Mouse (Mus musculus) right cerebral cortex, postnatal 4 days (tissue): Measurements from ENCODE around the gene Serpinb12.
"Not testable (repeated sequence)": the region's sequence is repeated elsewhere in the genome, so short reads cannot be mapped to it uniquely, and the experiment has no call there.

Experiments used
- DNase-seq: peaks from one replicate; pipeline ENCODE4 v3.0.0-alpha.2; 2022

Gene Serpinb12

DNA sequence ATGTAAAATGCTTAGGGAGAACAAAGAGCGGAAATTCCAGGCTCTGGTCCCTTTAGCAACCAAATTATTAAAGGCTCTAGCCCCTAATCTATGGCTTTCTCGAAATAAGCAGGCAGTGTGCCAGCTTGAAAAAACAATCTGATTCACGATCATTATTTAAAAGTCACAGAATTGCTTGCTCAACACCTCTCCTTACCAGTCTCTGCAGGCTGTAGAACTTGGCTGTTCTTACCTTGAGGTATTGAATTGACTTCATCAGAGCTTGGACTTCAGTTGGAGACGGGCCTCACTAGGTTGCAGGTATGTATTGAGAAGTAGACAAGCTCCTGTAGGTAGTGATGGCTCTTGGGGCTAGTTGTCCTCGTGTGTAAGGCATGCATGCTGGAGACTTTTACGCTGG lies at the start of gene Serpinb12:
Gene Serpinb12, plus strand, starts transcription at position 185 of the 400 bp plus-strand sequence.
- DNase-seq, result no peak

DNA sequence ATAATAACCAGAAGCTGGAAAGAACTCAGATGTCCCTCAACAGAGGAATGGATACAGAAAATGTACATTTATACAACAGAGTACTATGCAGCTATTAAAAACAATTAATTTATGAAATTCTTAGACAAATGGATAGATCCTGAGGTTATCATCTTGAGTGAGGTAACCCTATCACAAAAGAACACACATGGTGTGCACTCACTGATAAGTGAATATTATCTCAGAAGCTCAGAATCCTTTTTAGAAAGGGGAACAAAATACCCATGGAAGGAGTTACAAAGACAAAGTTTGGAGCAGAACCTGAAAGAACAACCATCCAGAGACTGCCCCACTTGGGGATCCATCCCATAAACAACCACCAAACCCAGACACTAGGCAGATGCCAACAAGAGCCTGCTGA lies 39.1 kb upstream of the Serpinb12 start:
- DNase-seq, result not testable (repeated sequence)

DNA sequence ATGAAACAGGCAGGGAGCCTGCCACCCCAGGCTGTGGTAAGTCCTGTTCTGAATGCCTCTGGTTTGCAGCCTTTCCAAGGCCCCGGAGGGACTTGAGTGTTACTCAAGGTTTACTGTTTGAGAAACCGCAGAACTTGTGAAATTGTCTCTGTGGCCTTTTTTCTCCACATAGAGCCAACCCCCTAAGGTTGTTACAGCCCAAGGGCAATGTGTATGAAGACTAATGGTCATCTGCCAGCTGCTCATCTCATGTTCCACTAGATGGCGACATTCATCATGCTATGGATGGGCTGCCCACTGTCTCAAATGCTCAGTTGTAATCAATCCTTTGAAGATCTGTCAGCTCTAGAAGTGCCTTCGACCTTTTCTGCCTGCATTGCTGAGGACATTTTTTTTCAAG lies 32.8 kb upstream of the Serpinb12 start:
- peak; percentile 3 for DNase-seq

DNA sequence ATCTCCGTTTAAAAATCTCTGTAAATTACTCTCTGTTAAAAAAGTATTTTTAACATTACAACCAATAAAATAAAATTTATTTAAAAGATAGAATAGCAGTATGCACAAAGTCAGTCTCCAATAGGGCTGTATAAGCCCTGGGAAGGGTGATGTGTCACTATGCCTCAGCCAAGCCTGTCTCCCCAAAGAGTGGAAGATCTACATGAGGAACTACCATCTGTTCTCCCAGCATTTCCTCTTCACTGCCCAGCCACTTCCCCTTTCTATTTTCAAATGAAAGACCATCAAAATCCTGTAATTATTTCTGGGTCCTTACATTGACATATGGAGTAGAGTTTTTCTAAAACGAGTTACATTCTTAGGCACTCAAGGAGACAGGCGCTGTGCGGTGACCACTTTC lies 2.3 kb upstream of the Serpinb12 start:
- DNase-seq, result no peak

DNA sequence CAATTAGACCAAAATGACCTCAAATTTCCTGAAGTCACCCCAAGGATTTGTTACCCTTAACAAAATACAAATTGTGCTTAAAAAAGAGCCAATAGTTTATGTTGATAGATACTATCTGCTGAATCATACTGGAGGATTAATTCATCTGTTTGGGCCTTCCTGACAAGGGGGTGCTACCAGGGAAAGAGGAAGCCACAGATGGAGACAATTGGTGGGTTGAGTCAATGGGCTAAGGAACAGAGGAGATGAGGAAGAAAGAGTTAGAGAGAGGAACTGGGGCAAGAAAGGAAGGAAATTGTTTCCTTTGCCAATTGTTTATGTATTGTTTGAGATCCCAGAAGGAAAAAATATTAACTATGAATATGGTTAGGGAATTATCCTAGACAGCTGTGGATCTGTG lies 591 bp upstream of the Serpinb12 start:
- no peak for DNase-seq

DNA sequence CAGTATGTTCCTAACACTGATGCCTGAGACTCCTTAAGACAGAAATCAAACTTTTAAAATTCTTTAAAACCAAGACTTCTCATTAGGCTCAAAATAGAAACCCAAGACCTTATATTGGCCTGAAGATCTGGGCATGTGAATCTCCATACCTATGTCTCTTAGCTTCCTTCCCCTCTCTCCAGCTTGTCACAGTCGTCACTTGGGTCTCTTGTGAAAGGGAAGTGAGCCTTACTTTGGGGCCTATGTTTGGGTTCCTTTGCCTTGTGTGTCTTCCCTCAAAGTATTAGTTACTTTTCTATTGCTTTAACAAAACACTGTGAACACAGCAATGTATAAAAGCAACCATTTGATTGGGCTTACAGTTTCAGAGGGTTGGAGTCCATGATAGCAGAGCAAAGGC lies 13.0 kb downstream of the Serpinb12 start:
- no peak for DNase-seq

DNA sequence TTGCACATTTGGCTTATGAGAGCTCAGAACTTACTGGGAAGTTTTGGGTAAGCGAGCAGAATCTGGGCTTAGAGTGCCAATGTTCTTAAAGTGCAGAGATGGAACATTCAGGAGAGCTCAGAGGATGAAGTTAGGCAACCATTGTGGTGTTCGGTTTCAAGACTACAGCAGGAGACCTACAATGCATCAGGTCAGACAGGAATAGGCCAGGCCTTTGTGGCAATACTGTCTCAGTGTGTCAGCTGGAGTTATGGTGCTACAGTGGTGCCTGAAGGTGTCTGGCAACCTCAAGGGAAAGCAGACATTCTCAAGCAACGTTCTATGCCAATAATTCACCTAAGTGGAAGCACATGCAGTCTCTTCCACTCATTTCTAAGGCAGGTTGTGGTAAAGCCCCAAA lies 25.7 kb downstream of the Serpinb12 start:
- no peak for DNase-seq

DNA sequence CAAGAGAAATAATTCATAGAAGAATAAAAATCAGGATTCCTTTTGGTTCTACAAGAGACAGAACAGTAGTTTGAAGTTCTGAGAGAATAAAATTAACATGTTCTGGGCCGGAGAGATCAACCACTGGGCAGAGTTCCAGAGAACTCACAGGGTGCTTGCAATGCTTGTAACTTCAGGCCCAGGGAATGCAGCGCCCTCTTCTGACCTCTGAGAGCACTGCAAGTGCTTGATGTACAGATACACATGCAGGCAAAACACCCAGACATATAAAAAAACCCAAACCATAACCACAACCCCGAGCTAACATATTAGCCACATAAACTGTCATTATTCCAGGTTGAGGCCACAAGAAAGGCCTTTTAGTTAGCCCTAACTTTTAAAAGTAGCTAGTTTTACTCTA lies 26.8 kb downstream of the Serpinb12 start:
- no peak for DNase-seq

DNA sequence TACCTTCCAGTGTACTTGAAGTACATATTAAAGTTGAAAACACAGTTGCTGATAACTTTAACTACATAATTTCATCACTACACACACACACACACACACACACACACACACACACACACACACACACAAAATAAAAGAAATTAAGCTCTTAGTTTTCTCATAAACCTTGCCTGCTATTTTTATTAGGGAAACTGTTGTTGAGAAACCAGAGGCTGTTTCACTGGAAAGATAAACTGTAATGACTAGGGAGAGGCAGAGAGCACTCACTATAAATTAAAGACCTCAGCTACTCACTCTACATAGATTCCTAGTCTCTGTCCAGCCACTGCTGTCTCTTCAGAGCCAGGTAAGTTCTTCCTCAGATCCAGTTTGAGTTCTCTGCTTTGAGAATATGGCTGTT lies 46.4 kb downstream of the Serpinb12 start, which contains the start of gene Serpinb13:
Gene Serpinb13, plus strand, starts transcription at position 301 of the 400 bp plus-strand sequence.
- no peak for DNase-seq

DNA sequence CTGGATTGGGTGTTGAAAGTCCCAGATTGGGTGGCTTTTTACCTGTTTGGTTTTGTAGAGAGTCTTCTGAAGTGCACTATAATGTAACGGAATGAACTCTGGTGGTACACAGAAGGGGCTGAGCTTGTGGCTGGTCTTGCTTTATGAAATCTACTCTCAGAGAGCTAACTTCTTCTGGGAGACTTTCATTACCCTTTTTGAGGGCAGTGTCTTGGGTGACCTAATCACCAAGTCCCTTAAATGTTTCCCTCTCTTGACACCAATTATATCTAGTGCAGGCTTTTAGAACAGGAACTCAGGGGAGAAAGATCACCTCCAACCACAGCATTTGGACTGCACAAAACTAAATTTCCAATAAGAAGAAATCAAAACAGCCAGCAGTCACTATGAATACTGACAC lies 48.8 kb downstream of the Serpinb12 start:
- DNase-seq, result no peak

DNA sequence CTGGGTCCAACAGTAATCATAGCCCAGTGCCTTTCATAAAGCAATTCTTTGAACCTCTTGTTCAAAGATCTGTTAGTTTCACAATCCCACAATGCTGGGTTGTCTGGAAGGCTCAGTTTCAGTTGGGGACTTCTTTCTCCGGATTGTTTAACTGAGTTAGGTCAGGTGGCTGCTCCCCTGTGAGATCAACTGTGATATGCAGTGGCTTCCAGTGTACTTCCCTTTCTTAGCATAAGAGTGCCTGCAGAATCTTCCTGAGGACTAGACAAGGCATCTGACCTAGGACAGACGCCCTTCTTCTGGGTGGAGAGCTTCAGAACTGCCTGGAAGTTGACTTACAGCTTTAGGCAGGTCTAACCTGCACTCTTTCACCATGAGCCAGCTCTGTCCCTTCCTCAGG lies 49.6 kb downstream of the Serpinb12 start:
- no peak for DNase-seq

DNA sequence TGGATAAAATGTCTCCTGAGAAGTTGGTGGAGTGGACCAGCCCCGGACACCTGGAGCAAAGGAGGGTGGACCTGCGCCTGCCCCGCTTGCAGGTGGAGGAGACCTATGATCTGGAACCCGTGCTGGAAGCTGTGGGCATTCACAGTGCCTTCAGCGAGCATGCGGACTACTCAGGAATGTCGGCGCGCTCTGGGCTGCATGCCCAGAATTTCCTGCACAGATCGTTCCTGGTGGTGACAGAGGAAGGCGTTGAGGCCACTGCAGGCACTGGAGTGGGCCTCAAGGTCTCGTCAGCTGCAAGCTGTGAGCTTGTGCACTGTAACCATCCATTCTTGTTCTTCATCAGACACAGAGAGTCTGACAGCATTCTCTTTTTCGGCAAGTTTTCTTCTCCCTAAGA lies 66.2 kb downstream of the Serpinb12 start:
- peak; percentile 3 for DNase-seq

DNA sequence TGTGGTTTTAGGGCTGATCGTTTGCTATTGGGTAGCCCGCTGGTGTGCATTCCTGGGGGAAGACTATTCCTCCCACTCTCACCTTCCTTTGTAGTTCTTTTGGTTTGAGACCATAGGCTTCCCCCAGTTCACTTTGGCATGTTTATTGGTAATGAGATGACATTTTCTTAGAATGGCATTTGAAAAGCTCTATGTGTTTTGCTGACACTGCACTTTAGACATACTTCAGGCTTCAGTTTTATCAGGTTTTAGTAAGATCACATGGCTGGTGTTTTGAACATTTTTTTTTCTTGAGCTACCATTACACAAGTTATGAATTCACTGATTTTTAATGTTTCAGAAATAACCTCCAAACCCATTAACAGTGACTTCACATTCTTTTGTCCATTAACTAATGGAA lies 67.5 kb downstream of the Serpinb12 start:
- no peak for DNase-seq

DNA sequence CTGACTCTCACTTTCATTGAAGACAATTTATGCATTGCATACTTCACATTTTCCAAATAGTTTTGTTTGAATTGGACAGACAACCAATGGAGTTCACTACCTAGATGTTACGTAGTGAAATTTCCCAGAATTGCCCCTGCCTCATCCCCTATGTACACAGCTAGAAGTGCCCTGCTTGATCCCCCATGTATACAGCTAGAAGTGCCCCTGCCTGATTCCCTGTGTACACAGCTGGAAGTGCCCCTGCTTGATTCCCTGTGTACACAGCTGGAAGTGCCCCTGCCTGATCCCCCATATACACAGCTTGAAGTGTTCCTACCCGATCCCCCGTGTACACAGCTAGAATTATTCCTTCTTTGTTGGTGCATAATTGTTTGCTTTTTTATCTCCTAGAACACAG lies 72.1 kb downstream of the Serpinb12 start:
- no peak for DNase-seq
